Mouse (Mus musculus): ENCODE data around the gene Usp20. TPM values are rescaled to one million over a fixed set of nuclear protein-coding genes. Genes with fewer than 3 reads are reported as not detected.

Gene Usp20
- total RNA-seq, 2 experiments from 2014 or later = 17.6 to 22.5 TPM

DNA sequence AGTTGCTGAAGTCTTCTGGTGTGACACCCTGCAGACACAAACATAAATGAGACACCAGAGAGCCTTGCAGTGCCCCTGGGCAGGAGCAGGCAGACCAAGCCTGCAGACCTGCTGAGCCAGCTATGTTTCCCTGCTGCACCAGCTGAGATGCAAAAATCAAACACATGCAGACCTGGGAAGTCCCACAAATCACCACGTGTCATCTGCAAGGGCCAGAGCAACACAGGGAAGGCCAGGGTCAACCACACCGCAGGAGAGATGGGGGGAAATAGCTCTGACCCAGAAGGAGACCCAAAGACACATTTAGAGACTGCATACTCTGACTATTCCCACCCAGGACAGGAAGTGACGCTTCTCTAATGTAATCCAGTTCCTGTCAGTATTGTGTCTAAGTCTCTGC lies 58.4 kb downstream of the Usp20 start:
- no peak for DNase-seq

DNA sequence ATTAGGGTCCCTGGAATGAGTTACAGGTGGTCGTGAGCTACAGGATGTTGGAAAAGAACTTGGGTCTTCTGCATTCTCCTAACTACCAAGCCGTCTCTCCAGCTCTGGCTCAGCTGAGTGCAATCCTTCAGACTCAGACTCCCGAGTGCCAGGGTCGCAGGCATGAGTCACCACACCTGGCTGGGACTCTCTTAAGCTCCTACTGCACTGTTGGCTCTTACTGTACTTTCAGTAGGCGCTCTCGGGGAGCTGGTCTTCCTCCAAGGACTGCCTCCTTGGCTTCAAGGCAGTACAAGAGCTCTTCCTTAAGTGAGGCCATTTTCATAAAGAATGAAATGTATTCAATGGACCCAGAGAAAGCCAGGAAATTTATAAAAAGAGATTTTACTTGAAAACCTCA lies 59.3 kb downstream of the Usp20 start:
- peak; percentile 61 for DNase-seq

DNA sequence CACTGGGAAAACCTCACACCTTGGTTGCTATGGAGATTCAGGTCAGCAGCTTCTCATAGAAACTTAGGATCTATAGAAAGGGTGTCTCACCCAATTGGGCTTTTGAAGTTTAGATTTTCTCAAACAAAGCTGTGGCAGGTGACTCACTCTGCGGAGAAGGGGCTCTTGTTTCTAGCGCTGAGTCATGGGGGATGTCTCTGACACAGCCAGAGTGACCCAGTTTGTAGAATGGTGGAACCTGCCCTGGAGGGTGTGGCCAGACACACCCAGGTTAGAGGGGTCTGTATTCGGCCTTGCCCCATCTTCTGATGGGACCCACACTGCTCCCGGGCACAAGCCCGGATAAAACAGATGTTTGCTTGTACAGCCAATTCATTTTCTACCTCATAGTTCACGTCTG lies 60.8 kb downstream of the Usp20 start:
- DNase-seq = no peak

DNA sequence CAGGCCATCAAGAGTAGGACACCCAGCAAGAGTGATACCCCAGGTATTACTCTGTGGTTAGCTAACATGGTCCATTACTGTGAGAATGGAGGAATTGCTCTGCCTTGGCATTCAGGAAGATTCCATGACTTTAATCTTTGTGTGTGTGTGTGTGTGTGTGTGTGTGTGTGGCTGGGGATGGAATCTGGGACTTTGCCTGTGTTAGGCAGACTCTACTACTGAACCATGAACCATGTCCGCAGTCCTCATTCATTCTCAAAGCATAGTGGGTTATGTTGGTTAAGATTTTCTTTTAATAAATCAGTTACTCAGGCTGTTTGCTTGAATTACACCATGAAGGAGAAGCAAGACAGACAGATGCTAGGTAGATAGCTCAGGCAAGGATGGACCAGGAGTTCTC lies 61.8 kb downstream of the Usp20 start:
- DNase-seq = no peak

DNA sequence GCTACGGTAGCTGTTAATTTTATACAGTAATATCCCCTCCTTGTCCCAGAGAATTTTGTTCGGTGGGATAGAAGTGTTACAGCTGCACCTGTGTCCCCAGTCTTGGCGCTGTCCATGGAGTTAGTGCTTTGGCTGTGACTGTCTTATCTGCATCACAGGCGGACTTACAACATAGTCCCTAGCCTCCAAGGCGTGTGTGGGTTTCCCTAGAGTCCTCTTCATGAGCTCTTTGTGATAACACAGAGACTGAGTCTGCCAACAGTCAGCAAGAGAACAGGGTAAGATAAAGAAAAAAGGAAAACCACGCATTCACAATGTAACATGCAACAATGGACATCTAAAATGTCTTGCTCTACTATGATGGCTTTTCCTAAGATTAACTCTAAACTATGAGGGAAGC lies 66.0 kb downstream of the Usp20 start:
- DNase-seq = no peak

DNA sequence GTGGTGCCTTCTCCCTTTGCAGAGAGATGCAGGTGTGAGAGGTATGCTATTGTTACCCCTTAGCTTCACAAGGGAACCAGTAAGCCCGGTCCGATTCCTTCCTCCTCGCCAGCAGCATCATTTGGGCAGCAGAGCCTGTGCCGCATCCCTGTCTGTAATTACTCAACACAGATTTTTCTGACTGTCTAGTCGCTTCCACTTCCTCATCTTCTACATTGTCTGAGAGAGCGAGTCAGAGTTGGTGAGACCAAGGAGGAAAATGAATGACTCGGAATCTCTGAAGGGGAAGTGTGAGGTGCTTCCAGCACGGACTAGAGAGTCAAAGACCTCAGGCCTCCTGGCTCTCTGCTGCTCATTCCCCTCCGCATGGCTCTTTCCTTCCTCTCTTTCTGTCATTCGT lies 70.4 kb downstream of the Usp20 start:
- DNase-seq = no peak

DNA sequence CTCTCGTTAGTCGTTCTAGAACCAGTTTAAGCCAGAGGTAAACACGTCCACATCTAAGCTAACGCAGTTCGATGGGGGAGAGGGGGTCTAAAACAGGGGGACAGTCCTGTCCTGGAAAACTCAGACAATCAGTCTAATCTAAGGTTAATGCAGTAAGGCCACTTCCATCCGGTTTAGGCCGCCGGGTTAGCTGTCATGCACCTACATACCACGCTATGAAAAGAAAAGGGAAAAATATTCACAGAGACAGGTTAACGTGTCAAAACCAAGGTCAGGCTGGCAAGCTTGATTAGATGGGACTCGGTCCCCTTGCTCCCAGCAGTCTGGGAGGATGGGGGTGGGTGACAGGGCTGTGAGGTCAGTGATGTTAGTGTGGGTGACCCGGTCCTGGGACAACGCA lies 71.3 kb downstream of the Usp20 start:
- no peak for DNase-seq

DNA sequence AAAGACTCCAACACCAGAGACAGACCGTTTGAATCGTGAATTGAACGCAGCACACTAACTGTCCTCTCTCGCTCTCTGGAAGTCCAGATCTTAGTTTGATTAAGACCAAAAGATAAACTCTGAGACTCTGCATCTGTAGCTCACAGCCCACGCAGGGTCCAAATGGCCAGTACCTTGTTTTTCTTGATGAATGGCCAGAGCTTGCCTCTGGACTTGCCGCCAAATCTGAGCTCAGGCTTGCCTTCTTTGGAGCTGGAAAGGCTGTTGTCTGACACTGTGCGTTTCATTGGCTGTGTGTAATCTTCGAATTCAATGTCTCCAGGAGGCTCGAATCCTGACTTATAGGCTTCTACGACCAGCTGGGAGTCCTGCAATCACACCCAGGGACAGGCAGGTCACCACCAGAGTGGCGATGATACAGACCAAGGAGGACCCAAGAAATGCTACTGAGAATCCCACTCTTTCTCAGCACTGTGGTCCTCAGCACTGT lies 71.8 kb downstream of the Usp20 start:
- no peak for DNase-seq

DNA sequence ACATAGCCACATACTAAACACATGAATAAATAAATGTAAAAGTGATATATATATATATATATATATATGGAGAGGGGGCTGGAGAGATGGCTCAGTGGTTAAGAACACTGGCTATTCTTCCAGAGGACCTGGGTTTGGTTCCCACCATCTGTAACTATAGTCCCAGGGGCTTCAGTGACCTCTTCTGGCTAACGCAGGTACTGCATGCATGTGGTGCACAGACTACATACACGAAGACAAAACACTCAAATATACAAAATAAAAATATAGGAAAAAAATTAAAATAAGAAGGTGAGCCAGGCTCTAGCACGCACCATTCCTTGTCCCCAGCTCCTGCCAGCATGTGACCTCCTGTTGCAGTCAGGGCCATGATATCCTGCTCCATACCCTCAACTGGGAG lies 74.0 kb downstream of the Usp20 start:
- no peak for DNase-seq

DNA sequence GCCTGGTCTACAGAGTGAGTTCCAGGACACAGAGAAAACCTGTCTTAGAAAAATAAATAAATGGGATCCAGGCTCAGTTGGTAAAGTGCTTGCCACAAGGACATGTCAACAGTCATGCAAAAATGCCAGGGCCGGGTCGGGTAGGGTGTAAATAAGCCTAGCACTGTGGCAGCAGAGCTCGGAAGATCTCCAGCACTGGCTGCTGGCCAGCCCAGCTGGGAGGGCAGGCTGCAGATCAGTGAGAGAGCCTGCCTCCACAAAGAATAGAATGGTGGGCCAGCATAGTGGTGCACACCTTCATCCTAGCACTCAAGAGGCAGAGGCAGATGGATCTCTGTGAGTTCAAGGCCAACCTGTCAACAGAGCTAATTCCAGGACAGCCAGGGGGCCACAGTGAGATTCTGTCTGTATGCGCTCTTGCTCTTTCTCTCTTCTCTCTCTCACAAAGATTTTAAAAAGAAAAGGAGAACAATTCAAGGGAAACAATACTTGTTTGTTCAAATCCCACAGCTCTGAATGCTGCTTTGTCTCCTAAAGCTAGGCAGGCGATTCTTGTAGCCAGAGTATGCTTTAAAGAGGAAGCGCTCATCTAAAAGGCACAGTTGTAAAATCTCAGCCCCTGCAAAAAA lies 75.6 kb downstream of the Usp20 start:
- peak; percentile 57 for DNase-seq

DNA sequence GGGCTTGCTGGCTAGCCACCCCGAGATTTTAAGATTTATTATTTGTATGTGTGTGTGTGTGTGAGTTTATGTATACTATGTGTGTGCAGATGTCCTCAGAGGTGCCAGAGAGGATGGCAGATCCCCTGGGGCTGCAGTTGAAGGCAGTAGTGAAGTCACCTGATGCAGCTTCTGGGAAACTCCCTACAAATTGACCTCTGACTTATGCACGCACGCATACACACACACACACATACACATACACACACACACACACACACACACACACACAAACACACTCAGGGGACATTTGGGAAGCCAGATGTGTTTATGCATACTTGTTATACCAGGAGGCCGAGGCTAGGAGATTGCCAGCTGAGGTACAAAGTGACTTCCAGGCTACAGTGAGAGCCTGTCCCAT lies 76.4 kb downstream of the Usp20 start:
- DNase-seq = no peak

DNA sequence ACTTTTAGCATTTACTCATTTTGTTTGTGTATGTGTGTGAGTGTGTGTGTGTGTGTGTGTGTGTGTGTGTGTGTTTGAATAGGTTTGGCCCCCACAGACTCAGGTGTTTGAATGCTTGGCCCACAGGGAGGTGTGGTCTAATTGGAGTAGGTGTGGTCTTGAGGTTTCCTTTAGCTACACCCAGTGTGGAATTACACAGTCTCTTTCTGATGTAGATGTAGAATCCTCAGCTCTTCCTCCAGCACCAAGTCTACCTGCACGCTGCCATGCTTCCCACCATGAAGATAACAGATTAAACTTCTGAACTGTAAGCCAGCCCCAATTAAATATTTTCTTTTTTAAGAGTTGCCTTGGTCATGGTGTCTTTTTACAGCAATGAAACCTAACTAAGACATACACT lies 78.2 kb downstream of the Usp20 start:
- DNase-seq = no peak

DNA sequence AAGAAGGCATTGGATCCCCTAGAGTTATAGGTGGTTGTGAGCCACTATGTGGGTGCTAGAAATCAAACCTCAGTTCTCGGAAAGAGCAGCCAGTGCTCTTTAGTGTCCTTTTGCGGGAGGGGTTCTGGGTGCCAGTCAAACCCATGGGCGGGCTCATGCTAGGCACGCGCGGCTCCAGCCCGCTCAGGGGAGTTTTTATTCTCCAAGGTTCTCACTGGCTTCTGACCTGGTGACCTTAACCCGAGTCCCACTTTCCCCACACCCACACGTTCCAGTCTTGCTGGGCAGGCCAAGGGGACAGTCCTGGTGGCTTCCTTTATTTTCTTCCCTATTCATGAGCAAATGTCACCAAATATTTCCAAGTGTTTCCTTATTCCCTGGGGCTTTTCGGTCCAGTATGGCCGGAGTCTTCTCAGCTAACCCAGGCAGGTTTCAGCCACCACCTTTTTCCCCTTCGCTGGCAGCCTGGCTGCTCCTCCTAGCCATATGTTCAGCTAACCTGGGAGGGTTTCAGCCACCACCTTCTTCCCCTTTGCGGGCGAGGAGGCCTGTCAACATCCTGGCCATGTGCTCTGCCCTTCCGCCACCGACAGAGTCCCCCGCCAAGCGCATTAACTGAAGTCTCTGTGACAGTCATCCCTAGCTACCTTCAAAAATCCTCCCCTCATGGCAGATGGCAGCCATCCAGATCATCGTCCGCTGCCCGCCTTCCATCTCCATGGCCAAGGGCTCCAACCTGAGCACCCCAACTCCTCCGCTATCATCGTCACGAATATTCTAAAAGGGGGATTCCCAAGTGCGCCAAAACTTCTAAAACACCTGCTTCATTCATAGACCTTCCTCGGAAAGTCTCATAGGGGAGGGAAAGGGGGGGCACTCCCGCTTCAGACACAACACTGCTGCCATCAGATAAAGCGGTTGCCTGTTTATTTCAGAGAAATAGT lies 79.0 kb downstream of the Usp20 start:
- peak; percentile 49 for DNase-seq

DNA sequence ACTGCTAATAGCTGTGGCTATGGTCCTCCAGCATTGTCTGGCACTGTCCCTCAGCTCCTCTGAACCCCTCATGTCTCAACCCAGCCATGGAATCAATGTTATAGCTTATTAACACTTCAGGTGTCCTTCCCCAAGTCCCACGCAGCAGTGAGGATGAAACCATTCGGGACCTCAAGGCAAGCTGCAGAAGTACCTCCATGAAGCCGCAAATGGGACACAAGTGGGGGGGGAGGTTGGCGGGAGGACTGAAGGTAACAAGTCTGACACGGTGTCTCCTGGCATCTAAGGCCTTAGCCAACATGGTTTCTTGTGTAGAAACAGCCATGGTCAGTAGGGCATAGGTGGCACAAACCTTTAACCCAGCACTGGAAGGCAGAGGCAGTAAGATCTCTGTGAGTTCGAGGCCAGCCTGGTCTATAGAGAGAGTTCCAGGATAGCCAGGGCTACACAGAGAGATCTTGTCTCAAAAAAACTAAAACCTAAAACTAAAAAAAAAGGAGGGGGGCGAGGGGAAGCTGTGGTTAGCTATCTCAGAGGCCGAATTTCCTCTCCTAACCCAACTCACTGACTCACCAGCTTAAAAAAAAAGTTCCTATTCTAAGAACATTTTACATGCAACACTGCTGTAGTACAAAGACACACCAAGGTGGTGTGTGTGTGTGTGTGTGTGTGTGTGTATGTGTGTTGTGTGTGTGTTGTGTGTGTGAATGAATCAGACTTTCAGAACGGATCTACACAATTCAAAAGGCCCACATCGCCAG lies 80.0 kb downstream of the Usp20 start:
- no peak for DNase-seq

DNA sequence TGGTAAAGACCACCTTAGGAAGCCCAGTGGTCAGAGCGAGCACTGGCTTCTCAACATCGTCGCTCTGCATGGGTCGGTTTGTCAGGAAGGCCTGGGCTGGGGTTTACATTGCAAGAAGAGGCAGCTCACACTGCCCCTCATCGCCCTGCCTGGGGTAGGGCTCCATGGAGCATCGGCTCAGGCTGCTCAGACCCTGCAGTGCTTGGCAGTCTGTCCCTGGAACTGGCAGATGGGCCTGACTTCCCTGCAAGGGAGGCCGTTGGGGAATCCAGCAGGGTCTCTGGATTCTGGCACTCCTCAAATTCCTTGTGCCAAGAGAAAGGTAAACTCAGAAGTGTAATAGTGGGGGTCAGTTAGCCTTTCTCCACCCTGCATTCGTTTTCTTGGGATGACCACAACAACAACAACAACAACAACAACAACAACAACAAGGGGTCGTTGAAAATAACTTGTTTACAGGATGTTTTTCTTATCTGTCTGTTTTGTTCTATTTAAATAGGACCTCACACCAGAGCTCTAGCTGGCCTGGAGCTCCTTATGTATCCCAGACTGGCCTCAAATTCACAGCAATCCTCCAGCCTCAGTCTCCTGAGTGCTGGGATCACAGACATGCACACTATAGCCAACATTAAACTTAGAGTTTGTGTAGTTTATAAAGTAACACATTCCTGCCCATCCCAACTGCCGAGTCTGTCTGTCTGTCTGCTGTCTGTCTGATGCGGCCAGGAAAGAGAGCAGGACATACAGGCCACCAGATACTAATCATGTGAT lies 84.1 kb downstream of the Usp20 start:
- DNase-seq = no peak

DNA sequence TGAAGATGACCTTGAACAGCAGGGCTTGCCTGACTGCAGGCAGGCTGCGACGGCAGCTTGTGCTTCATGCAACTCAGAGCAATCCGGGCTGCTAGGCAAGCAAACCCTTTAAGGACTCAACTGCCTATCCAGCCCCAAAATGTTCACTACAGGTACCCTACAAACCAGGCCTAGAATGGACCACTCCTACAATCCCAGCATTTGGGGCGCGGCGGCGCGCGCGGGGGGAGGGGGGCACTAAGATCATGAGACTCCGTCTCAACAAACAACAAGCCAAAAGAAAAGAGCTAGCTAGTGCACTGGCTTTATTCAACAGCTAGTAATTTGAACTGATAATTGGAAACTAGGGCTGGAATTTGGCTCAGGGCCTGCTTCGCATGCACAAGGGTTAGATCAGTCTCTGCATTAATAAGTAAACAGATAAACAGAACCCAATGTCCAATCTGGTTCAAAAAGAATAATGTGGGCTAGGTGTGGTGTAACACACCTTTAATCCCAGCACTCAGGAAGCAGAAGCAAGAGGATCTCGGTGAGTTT lies 85.0 kb downstream of the Usp20 start:
- no peak for DNase-seq

DNA sequence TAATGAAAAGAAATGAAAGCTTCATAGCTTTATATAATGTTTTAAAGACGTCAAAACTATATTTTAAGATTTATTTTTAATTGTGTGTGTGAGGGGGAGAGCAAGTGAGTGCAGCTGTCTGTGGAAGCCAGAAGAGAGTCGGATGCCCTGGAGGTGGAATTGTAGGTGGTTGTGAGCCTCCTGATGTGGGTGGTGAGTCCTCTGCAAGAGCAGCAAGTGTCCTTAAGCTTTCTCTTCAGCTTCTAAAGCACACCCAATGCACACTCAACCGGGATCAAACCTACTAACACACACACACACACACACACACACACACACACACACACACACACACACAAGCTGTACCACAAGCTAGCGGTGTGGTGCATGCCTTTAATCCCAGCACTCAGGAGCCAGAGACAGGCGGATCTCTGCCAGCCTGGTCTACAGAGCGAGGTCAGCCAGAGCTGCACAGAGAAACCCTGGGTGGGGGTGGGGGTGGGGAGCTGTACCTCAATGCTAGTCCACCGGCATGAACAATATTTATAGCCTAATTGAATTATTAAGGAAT lies 85.7 kb downstream of the Usp20 start:
- DNase-seq = no peak

DNA sequence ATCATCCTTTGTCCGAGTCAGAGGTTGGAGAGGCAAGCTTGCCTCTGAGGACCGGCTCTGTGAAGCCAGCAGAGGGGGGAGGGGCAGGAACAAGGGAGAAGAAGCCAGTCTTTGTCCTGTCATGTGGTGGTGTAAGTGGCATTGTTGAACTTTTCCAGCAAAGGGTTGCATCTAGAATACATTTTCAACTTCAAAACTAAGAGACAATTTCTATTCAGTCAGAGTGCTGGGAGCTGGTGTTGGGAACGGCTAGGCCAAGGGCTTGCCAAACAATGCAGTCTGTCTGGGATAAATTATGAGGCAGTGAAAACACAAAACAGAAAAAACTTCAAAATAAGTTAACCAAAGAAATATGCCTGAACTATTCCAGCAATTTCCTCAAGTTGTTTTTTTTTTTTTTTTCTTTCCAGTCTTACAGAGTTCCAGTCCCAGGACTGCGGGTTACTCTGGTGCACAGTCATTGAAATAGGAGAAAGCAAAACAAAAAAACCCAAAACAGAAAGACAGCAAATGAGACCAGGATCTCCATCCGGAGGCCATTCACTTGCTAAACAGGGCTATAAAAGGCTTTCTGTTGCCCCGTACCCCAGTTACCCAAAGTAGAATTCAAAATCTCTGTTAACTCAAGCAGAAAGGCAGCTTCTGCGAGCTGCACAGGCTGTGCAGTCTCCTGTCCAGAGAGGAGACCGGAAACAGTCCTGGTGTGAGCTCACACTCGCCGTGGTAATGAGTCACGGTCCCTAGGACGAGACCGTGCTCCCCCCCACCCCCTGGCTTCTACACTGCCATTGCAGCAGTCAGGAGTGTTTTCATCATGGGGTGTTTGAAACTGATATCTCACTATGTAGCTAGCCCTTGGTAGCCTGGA lies 86.4 kb downstream of the Usp20 start:
- peak; percentile 62 for DNase-seq

DNA sequence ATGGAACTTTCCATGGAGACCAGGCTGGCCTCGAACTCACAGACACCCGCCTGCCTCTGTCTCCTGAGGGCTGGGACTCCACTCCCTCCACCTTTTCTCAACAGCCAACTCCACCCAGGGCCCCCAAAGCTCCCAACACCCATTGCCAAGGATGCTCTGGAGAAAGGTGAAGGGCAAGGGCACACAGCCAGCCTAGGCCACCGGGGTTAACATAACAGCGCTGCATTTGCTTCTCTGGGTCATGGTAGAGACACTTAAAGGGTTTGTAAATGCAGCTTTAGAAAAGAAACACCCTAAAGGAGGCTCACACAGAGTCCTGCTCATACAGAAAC lies 87.0 kb downstream of the Usp20 start:
- no peak for DNase-seq

DNA sequence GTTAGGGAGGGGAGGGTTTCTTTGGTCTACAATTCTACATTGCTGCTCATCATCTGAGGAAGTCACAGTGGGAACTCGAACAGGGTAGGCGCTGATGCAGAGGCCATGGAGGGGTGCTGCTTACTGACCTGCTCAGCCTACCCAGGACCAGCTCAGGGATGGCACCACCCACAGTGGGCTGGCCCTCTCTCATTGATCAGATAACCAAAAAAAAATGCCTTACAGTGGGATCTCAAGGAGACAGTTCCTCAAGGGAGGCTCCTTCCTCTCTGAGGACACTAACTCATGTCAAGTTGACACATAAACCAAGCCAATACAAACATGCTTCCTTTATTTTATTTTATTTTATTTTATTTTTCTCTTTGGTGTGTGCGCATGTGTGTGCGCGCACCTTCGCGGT lies 87.4 kb downstream of the Usp20 start:
- no peak for DNase-seq
